Mouse (Mus musculus): ENCODE data around the gene Apol8.

DNA sequence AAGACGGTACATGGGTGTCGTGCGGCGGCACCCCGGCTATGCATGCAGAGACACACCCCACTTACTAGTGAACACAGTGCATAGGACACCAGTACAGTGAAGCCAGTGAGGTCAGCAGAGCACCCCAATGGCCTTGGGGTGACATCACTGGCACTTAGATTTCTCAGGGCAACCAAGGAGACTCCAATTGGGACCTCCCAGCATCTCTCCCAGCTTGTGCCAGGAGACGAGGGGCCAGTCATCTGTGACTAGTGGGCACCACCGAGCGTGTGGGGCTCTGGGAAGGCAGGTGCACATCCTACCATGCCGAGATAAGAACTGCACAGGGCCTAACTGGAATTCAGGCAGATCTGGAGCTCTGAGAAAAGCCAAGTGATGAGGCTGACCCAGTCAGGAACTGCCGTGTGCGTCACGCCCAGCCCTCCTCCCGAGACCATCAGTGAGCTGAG is 38.1 kb upstream of the Apol8 start:
- TF ChIP-seq CTCF (IDR thresholded peaks at IDR 0.05; ENCODE audit: borderline replicate concordance, control insufficient read depth, extremely low read depth, insufficient read depth, low read length, poor library complexity), result no peak
- no peak for TF ChIP-seq POLR2A (IDR thresholded peaks at IDR 0.05; ENCODE audit: control insufficient read depth, extremely low read depth, insufficient read depth, low read length, poor library complexity)

Measured in thymus, adult 2 months (tissue).